Mouse (Mus musculus) kidney, adult 2 months (tissue): ENCODE measurements at regions not wholly inside any gene's neighbourhood (a gene's known extent, or its start where the extent isn't known, plus 50 kb on each side); places are given as distances from the start of the nearest gene placed in this dataset.

Source experiments
- CTCF ChIP-seq: fragments of 200-500 bp; conservative IDR thresholded peaks from 2 replicates; pipeline ENCODE4 v1.5.1; 2011; ENCODE audit warnings: low read depth, mild to moderate bottlenecking, control low read depth, low read length, moderate library complexity, mixed read lengths; ENCODE audit not compliant: insufficient read depth, insufficient read length
- POLR2A ChIP-seq: fragments of 200-500 bp; IDR thresholded peaks from one replicate; pipeline ENCODE4 v1.6.1; 2011; ENCODE audit warnings: low read depth, low read length, control low read depth

DNA sequence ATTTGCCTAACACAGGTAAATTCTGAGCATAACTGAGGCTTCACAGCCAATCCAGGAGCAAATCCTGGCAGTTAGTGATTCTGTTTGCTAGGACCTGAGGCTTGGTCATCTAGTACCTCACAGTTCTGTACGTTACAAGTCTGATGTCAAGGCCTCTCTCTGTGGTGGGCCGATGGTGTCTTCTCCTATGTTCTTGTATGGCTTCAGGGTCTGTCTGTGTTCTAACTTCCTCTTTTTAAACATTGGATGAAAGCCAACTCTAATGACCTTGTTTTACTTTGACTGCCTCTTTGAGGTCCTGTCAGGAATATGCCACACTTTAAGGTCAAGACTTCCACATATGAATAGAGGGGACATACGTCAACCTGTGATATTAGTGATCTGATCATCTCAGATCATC, 56.9 kb upstream of the Bmp6 start:
- no peak for TF ChIP-seq POLR2A
- no peak for TF ChIP-seq CTCF
